Mouse (Mus musculus) small intestine, adult 2 months (tissue): ENCODE measurements around the gene Kcnk12.

ENCODE experiments used
- CTCF ChIP-seq: fragments of 200-500 bp; IDR thresholded peaks from 2 replicates; pipeline ENCODE4 v1.5.1; 2012; ENCODE audit warnings: low read depth, mild to moderate bottlenecking, control low read depth, inconsistent platforms, low read length, moderate library complexity, mixed read lengths; ENCODE audit not compliant: insufficient replicate concordance, insufficient read length; ENCODE audit errors: extremely low read depth
- POLR2A ChIP-seq: fragments of 200-500 bp; IDR thresholded peaks from 2 replicates; pipeline ENCODE4 v1.6.1; 2012; ENCODE audit warnings: low read depth, mild to moderate bottlenecking, control low read depth, inconsistent platforms, low read length, moderate library complexity

- TF ChIP-seq CTCF (no peak), POLR2A (no peak)
Observed at GRCm38 (mm10) chr17:87797688-87798291, at the start of gene Kcnk12.
